Mouse (Mus musculus): Measurements from ENCODE around the gene Gpalpp1. TPM values are rescaled to one million over a fixed set of nuclear protein-coding genes. Genes with fewer than 3 reads are reported as not detected.

Gene Gpalpp1
- polyA plus RNA-seq, 1 experiment = 5.5 TPM

DNA sequence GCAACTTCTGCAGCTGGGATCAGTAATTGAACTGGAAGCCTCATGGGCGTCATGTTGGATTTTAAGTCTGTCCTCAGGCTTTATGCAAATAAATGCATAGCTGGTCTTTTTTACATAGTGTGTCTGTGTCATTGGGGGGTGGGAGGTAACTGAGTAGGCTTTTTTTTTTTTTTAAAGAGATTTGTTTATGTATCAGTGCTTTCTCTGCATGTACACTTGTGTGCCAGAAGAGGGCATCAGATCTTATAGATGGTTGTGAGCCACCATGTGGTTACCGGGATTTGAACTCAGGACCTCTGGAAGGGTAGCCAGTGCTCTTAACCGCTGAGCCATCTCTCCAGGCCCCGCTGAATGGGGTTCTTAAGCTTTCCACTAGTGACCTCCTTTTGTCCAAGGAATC is 24.4 kb upstream of the Gpalpp1 start:
- Histone ChIP-seq H3K27me3 (replicated peaks; ENCODE audit: control insufficient read depth, insufficient read depth, low read length) (no peaks in the 10 kb centered on the region), H3K27ac (ENCODE audit: insufficient read depth, low read depth, low read length) (no peak overlapping the region), H3K4me1 (ENCODE audit: control insufficient read depth, insufficient read depth, low read length) (no peaks in the 10 kb centered on the region), H3K36me3 (ENCODE audit: control insufficient read depth, insufficient read depth, low read length) (peaks cover 11% of the 10 kb centered on the region), H3K4me3 (ENCODE audit: insufficient read depth, low read depth, low read length) (no peak overlapping the region)
- TF ChIP-seq CTCF (conservative IDR thresholded peaks at IDR 0.05; ENCODE audit: insufficient read depth, insufficient read length, low read depth, low read length) (no peak), POLR2A (IDR thresholded peaks at IDR 0.05; ENCODE audit: low read depth, low read length) (no peak)
- no peak for DNase-seq
- WGBS = 94% methylated on average over 4 of the region's 4 CpGs

DNA sequence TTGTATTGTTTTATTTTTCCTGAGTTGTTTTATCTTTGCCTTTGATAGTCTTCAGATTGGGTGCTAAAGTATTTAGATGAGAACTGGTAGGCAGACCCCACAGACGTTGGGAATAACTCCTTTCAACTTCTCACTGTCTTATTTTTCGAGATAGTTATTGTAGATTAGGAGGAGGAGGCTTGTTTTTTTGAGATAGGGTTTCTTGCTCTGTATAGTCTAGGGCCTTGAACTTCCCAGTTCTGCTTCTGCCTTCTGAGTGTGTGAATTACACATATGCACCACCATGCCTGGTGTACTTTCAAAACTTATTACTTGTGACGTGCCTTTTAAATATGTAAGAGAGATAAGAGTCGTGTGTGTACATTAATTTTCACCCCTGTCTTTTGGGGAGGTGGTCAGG is 17.6 kb upstream of the Gpalpp1 start:
- 60% methylated on average over 4 of the region's 4 CpGs for WGBS
- Histone ChIP-seq H3K27me3 (replicated peaks; ENCODE audit: control insufficient read depth, insufficient read depth, low read length) (no peaks in the 10 kb centered on the region), H3K4me1 (ENCODE audit: control insufficient read depth, insufficient read depth, low read length) (no peaks in the 10 kb centered on the region), H3K27ac (ENCODE audit: insufficient read depth, low read depth, low read length) (no peak overlapping the region), H3K36me3 (ENCODE audit: control insufficient read depth, insufficient read depth, low read length) (peaks cover 22% of the 10 kb centered on the region), H3K4me3 (ENCODE audit: insufficient read depth, low read depth, low read length) (no peak overlapping the region)
- TF ChIP-seq CTCF (conservative IDR thresholded peaks at IDR 0.05; ENCODE audit: insufficient read depth, insufficient read length, low read depth, low read length) = no peak
- TF ChIP-seq POLR2A (IDR thresholded peaks at IDR 0.05; ENCODE audit: low read depth, low read length) = no peak
- no peak for DNase-seq

DNA sequence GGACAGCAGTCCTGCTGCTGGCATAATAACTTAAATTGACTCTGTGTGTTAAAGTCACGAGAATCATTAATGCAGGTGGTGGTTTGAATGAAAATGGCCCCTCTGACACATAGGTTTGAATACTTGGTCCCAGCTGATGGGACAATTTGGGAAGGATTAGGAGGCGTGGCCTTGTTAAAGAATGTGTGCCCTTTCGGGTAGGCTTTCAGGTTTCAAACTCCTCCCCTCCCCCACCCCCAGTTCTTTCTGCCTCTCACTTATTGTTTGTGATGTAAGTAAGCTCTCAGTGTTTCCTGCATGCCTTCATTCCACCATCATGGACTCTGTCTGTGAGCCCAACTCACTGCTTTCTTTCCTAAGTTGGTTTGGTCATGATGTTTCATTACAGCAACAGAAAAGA is 16.8 kb upstream of the Gpalpp1 start:
- H3K27ac ChIP-seq (ENCODE audit: insufficient read depth, low read depth, low read length) = no peak overlapping the region
- no peaks in the 10 kb centered on the region for H3K4me1 ChIP-seq (ENCODE audit: control insufficient read depth, insufficient read depth, low read length)
- H3K27me3 ChIP-seq (replicated peaks; ENCODE audit: control insufficient read depth, insufficient read depth, low read length) = no peaks in the 10 kb centered on the region
- no peak overlapping the region for H3K4me3 ChIP-seq (ENCODE audit: insufficient read depth, low read depth, low read length)
- DNase-seq = no peak
- TF ChIP-seq POLR2A (IDR thresholded peaks at IDR 0.05; ENCODE audit: low read depth, low read length) (no peak), CTCF (conservative IDR thresholded peaks at IDR 0.05; ENCODE audit: insufficient read depth, insufficient read length, low read depth, low read length) (no peak)
- 94% methylated on average over 3 of the region's 3 CpGs for WGBS
- peaks cover 18% of the 10 kb centered on the region for H3K36me3 ChIP-seq (ENCODE audit: control insufficient read depth, insufficient read depth, low read length)

DNA sequence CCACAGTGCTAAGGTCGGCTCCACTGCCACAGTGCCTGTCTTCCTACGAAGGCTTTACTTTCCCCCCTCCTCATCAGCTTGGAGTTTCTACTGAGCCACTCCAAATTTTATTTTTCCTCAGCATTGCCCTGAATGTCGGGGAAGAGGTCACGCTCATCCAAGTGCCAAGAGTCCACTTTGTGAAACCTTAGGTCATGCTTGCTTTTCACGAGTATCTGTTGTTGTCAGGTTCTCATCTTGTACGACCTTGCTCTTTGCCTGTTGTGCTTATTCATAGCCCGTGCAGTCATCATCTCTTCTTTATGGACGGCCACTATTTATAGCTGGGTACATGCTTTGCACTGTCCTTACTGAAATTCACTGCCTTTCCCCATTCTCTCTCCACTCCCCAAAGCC is 12.1 kb upstream of the Gpalpp1 start:
- Histone ChIP-seq H3K4me3 (ENCODE audit: insufficient read depth, low read depth, low read length) (no peak overlapping the region), H3K4me1 (ENCODE audit: control insufficient read depth, insufficient read depth, low read length) (no peaks in the 10 kb centered on the region; the same call in 1 of the 2 replicates), H3K27me3 (replicated peaks; ENCODE audit: control insufficient read depth, insufficient read depth, low read length) (no peaks in the 10 kb centered on the region), H3K36me3 (ENCODE audit: control insufficient read depth, insufficient read depth, low read length) (peaks cover 12% of the 10 kb centered on the region), H3K27ac (ENCODE audit: insufficient read depth, low read depth, low read length) (no peak overlapping the region)
- TF ChIP-seq POLR2A (IDR thresholded peaks at IDR 0.05; ENCODE audit: low read depth, low read length) = no peak
- WGBS = 76% methylated on average over 8 of the region's 8 CpGs
- no peak for DNase-seq

DNA sequence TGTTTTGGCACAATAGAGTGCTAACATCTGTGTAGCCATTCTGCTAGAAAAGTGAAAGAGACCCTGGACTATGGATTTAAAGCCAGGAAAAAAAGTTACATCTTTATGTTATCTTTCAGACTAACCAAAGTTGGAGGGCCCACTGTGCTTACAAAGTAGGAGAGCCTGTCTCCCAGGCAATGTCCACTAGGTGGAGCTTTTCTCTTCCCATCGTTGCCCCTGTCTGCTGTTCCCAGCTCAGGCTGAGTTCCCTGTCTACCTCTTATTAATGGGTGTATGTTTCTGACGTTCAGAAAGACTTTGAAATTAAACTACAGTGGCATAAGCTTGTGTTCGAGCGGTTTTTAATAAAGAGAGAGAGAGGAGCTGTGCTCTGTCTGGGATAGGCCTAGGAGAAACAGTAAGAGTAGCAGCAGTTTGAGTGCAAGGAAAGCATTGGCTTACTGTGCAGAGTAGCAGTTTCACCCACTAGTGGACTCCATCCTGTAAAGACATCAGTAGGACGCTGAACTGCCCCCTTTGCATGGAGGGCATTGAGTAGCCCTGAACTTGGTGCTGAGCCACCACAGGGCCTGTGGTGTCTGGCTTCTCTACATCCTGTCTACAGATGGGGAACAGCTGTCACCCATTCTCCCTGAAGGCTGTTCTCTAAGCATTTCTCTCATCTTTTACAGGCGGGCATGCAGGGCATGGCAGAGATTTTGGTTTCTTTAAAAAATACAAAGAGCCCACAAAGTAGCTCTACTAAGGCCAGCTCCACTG is 11.5 kb upstream of the Gpalpp1 start:
- 47% methylated on average over 6 of the region's 6 CpGs for WGBS
- Histone ChIP-seq H3K27me3 (replicated peaks; ENCODE audit: control insufficient read depth, insufficient read depth, low read length) (no peaks in the 10 kb centered on the region), H3K4me3 (ENCODE audit: insufficient read depth, low read depth, low read length) (no peak overlapping the region), H3K27ac (ENCODE audit: insufficient read depth, low read depth, low read length) (no peak overlapping the region), H3K36me3 (ENCODE audit: control insufficient read depth, insufficient read depth, low read length) (peaks cover 9% of the 10 kb centered on the region), H3K4me1 (ENCODE audit: control insufficient read depth, insufficient read depth, low read length) (no peaks in the 10 kb centered on the region; the same call in 1 of the 2 replicates)
- TF ChIP-seq POLR2A (IDR thresholded peaks at IDR 0.05; ENCODE audit: low read depth, low read length) (no peak), CTCF (conservative IDR thresholded peaks at IDR 0.05; ENCODE audit: insufficient read depth, insufficient read length, low read depth, low read length) (peak; percentile 80)
- peak; percentile 45 for DNase-seq

DNA sequence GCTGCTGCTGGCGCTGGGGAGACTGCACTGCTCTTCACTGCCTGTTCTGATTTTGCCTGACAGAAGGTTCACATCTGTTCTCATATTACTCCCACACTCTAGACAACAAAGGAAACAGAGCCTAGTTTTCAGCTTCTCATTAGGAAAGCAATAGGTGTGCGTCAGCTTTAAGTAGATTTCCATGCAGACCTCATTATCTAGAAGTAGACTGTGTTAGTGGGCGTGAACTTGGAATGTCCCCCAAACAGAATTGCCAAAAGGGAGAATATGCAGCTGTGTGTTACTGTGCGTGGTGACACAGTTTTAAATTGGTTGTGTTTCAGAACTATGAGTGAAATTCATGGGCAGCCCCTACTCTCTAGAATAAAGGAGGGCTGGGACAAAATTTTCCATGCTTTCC is 9.9 kb upstream of the Gpalpp1 start:
- Histone ChIP-seq H3K27ac (ENCODE audit: insufficient read depth, low read depth, low read length) (no peak overlapping the region), H3K4me1 (ENCODE audit: control insufficient read depth, insufficient read depth, low read length) (no peaks in the 10 kb centered on the region; the same call in 1 of the 2 replicates), H3K4me3 (ENCODE audit: insufficient read depth, low read depth, low read length) (no peak overlapping the region), H3K27me3 (replicated peaks; ENCODE audit: control insufficient read depth, insufficient read depth, low read length) (no peaks in the 10 kb centered on the region), H3K36me3 (ENCODE audit: control insufficient read depth, insufficient read depth, low read length) (peaks cover 4% of the 10 kb centered on the region)
- TF ChIP-seq CTCF (conservative IDR thresholded peaks at IDR 0.05; ENCODE audit: insufficient read depth, insufficient read length, low read depth, low read length) (no peak), POLR2A (IDR thresholded peaks at IDR 0.05; ENCODE audit: low read depth, low read length) (no peak)
- DNase-seq = no peak
- WGBS = 80% methylated on average over 4 of the region's 4 CpGs

DNA sequence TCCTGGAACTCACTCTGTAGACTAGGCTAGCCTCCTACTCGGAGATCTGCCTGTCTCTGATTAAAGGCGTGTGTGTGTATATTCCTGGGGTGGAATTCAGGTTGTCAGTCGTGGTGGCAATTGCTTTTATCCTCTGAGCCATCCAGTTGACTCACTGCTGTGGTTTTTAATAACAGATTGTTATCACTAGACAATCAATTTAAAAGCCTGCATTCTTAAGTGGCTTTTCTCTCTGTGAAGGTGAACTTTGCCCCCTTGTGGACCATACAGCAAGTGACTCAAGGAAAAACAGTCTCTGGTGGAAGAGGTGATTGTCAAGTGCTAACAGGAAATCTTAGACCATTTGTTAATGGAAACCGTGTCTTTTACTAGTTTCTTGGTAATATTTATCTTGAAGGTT is 8.4 kb upstream of the Gpalpp1 start:
- H3K27ac ChIP-seq (ENCODE audit: insufficient read depth, low read depth, low read length) = no peak overlapping the region
- H3K4me3 ChIP-seq (ENCODE audit: insufficient read depth, low read depth, low read length) = no peak overlapping the region
- H3K4me1 ChIP-seq (ENCODE audit: control insufficient read depth, insufficient read depth, low read length) = no peaks in the 10 kb centered on the region; the same call in 1 of the 2 replicates
- DNase-seq = peak; percentile 17
- 48% methylated on average over 4 of the region's 4 CpGs for WGBS
- no peaks in the 10 kb centered on the region for H3K27me3 ChIP-seq (replicated peaks; ENCODE audit: control insufficient read depth, insufficient read depth, low read length)
- H3K36me3 ChIP-seq (ENCODE audit: control insufficient read depth, insufficient read depth, low read length) = peaks cover 2% of the 10 kb centered on the region
- TF ChIP-seq POLR2A (IDR thresholded peaks at IDR 0.05; ENCODE audit: low read depth, low read length) (no peak), CTCF (conservative IDR thresholded peaks at IDR 0.05; ENCODE audit: insufficient read depth, insufficient read length, low read depth, low read length) (no peak)
